Mouse (Mus musculus): ENCODE measurements around the gene Hspa1l. TPM values are rescaled to one million over a fixed set of nuclear protein-coding genes. Genes with fewer than 3 reads are reported as not detected.

Hspa1l gene
- polyA plus RNA-seq, 1 experiment from 2014 or later = 0.71 TPM

DNA sequence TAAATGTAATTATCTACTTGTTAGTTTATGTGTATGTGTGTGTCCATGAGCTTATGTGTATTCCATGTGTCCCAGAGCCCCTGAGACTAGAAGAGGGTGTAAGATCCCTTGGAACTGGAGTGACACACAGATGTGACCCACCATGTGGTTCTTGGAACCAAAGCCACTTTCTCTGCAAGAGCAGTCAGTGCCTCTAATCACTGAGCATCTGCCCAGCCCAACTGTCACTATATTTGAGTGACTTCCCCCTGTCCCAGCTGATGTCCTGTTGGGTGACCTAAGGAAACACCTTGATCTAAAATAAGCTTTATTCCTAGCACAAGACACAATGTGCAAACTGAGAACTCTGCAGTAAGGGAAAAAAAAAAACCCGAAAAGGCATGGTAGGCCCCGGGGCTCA is 55.8 kb downstream of the Hspa1l start:
- no peaks in the 10 kb centered on the region for H3K9me3 ChIP-seq (replicated peaks)
- no peak overlapping the region for H3K4me2 ChIP-seq (replicated peaks)
- no peak overlapping the region for H3K9ac ChIP-seq
- no peak overlapping the region for H3K27ac ChIP-seq (replicated peaks)
- H3K36me3 ChIP-seq = no peaks in the 10 kb centered on the region
- H3K4me1 ChIP-seq = peaks cover 52% of the 10 kb centered on the region
- no peaks in the 10 kb centered on the region for H3K27me3 ChIP-seq
- H3K4me3 ChIP-seq (replicated peaks) = no peak overlapping the region
- 61% methylated on average over 2 of the region's 2 CpGs for WGBS
- no peak for ATAC-seq (ENCODE audit: insufficient number of reproducible peaks, low FRiP score, low TSS enrichment, low read depth)

Other genes starting within 250 kb of the Hspa1l start
- gene C4b, start 228.8 kb upstream of the Hspa1l start, polyA plus RNA-seq (2015; fragmentation: Nextera tagmentation; extraction: Ambion mirVana) = 1.4 and 2.1 TPM in 2 replicates
- 0.12 TPM in 1 of 2 replicates, not detected in the other for gene Cyp21a1, start 168.1 kb upstream of the Hspa1l start, polyA plus RNA-seq (2015; fragmentation: Nextera tagmentation; extraction: Ambion mirVana)
- 30.4 and 33.8 TPM in 2 replicates for gene Stk19, start 135.8 kb upstream of the Hspa1l start, polyA plus RNA-seq (2015; fragmentation: Nextera tagmentation; extraction: Ambion mirVana)
- 66.2 and 70.7 TPM in 2 replicates for gene Dxo, start 135.7 kb upstream of the Hspa1l start, polyA plus RNA-seq (2015; fragmentation: Nextera tagmentation; extraction: Ambion mirVana)
- gene Skiv2l, start 122.5 kb upstream of the Hspa1l start, polyA plus RNA-seq (2015; fragmentation: Nextera tagmentation; extraction: Ambion mirVana) = 50.6 and 55.0 TPM in 2 replicates
- gene Nelfe, start 122.3 kb upstream of the Hspa1l start, polyA plus RNA-seq (2015; fragmentation: Nextera tagmentation; extraction: Ambion mirVana) = 97.7 and 114 TPM in 2 replicates
- 2.9 and 3.2 TPM in 2 replicates for gene Cfb, start 110.2 kb upstream of the Hspa1l start, polyA plus RNA-seq (2015; fragmentation: Nextera tagmentation; extraction: Ambion mirVana)
- gene Zbtb12, start 93.2 kb upstream of the Hspa1l start, polyA plus RNA-seq (2015; fragmentation: Nextera tagmentation; extraction: Ambion mirVana) = 3.2 and 4.2 TPM in 2 replicates
- not detected in 2 replicates for gene Gm20547, start 90.7 kb upstream of the Hspa1l start, polyA plus RNA-seq (2015; fragmentation: Nextera tagmentation; extraction: Ambion mirVana)
- gene C2, start 74.4 kb upstream of the Hspa1l start, polyA plus RNA-seq (2015; fragmentation: Nextera tagmentation; extraction: Ambion mirVana) = 6.7 and 7.3 TPM in 2 replicates
- gene Ehmt2, start 74.2 kb upstream of the Hspa1l start, polyA plus RNA-seq (2015; fragmentation: Nextera tagmentation; extraction: Ambion mirVana) = 86.8 and 92.7 TPM in 2 replicates
- gene Slc44a4, start 58.2 kb upstream of the Hspa1l start, polyA plus RNA-seq (2015; fragmentation: Nextera tagmentation; extraction: Ambion mirVana) = 0.49 and 0.69 TPM in 2 replicates
- 20.8 and 22.7 TPM in 2 replicates for gene Neu1, start 41.5 kb upstream of the Hspa1l start, polyA plus RNA-seq (2015; fragmentation: Nextera tagmentation; extraction: Ambion mirVana)
- gene Hspa1b, start 13.5 kb upstream of the Hspa1l start, polyA plus RNA-seq (2015; fragmentation: Nextera tagmentation; extraction: Ambion mirVana) = 2.2 and 3.4 TPM in 2 replicates
- gene Gm20481, start 2.8 kb upstream of the Hspa1l start, polyA plus RNA-seq (2015; fragmentation: Nextera tagmentation; extraction: Ambion mirVana) = not detected in 2 replicates
- gene Hspa1a, start 547 bp upstream of the Hspa1l start, polyA plus RNA-seq (2015; fragmentation: Nextera tagmentation; extraction: Ambion mirVana) = 19.5 and 19.7 TPM in 2 replicates
- 163 and 173 TPM in 2 replicates for gene Lsm2, start 9.2 kb downstream of the Hspa1l start, polyA plus RNA-seq (2015; fragmentation: Nextera tagmentation; extraction: Ambion mirVana)
- 108 and 114 TPM in 2 replicates for gene Vars, start 28.3 kb downstream of the Hspa1l start, polyA plus RNA-seq (2015; fragmentation: Nextera tagmentation; extraction: Ambion mirVana)
- 0.43 and 0.58 TPM in 2 replicates for gene Vwa7, start 43.9 kb downstream of the Hspa1l start, polyA plus RNA-seq (2015; fragmentation: Nextera tagmentation; extraction: Ambion mirVana)
- 21.5 and 23.4 TPM in 2 replicates for gene Sapcd1, start 55.3 kb downstream of the Hspa1l start, polyA plus RNA-seq (2015; fragmentation: Nextera tagmentation; extraction: Ambion mirVana)
- 3.6 and 5.4 TPM in 2 replicates for gene Msh5, start 74.0 kb downstream of the Hspa1l start, polyA plus RNA-seq (2015; fragmentation: Nextera tagmentation; extraction: Ambion mirVana)
- gene Clic1, start 77.3 kb downstream of the Hspa1l start, polyA plus RNA-seq (2015; fragmentation: Nextera tagmentation; extraction: Ambion mirVana) = 324 and 329 TPM in 2 replicates
- 319 and 347 TPM in 2 replicates for gene Ddah2, start 86.3 kb downstream of the Hspa1l start, polyA plus RNA-seq (2015; fragmentation: Nextera tagmentation; extraction: Ambion mirVana)
- gene Ly6g6c, start 92.7 kb downstream of the Hspa1l start, polyA plus RNA-seq (2015; fragmentation: Nextera tagmentation; extraction: Ambion mirVana) = 98.5 and 131 TPM in 2 replicates
- 1.1 and 1.4 TPM in 2 replicates for gene Mpig6b, start 93.5 kb downstream of the Hspa1l start, polyA plus RNA-seq (2015; fragmentation: Nextera tagmentation; extraction: Ambion mirVana)
- gene Ly6g6e, start 104.2 kb downstream of the Hspa1l start, polyA plus RNA-seq (2015; fragmentation: Nextera tagmentation; extraction: Ambion mirVana) = 31.4 and 33.0 TPM in 2 replicates
- gene Ly6g6d, start 105.4 kb downstream of the Hspa1l start, polyA plus RNA-seq (2015; fragmentation: Nextera tagmentation; extraction: Ambion mirVana) = 1.5 and 2.3 TPM in 2 replicates
- 0.20 and 0.28 TPM in 2 replicates for gene Ly6g6f, start 112.9 kb downstream of the Hspa1l start, polyA plus RNA-seq (2015; fragmentation: Nextera tagmentation; extraction: Ambion mirVana)
- gene Abhd16a, start 116.6 kb downstream of the Hspa1l start, polyA plus RNA-seq (2015; fragmentation: Nextera tagmentation; extraction: Ambion mirVana) = 102 and 105 TPM in 2 replicates
- gene Ly6g5c, start 135.6 kb downstream of the Hspa1l start, polyA plus RNA-seq (2015; fragmentation: Nextera tagmentation; extraction: Ambion mirVana) = not detected in 2 replicates
- gene Ly6g5b, start 142.7 kb downstream of the Hspa1l start, polyA plus RNA-seq (2015; fragmentation: Nextera tagmentation; extraction: Ambion mirVana) = 1.4 and 1.8 TPM in 2 replicates
- 19.5 and 20.1 TPM in 2 replicates for gene Gpank1, start 148.8 kb downstream of the Hspa1l start, polyA plus RNA-seq (2015; fragmentation: Nextera tagmentation; extraction: Ambion mirVana)
- gene Csnk2b, start 149.3 kb downstream of the Hspa1l start, polyA plus RNA-seq (2015; fragmentation: Nextera tagmentation; extraction: Ambion mirVana) = 278 and 279 TPM in 2 replicates
- 11.2 and 12.2 TPM in 2 replicates for gene D17H6S53E, start 153.7 kb downstream of the Hspa1l start, polyA plus RNA-seq (2015; fragmentation: Nextera tagmentation; extraction: Ambion mirVana)
- gene Apom, start 159.3 kb downstream of the Hspa1l start, polyA plus RNA-seq (2015; fragmentation: Nextera tagmentation; extraction: Ambion mirVana) = 0.17 TPM in 1 of 2 replicates, not detected in the other
- 57.8 TPM in 2 replicates for gene Bag6, start 162.5 kb downstream of the Hspa1l start, polyA plus RNA-seq (2015; fragmentation: Nextera tagmentation; extraction: Ambion mirVana)
- gene Prrc2a, start 192.2 kb downstream of the Hspa1l start, polyA plus RNA-seq (2015; fragmentation: Nextera tagmentation; extraction: Ambion mirVana) = 179 and 198 TPM in 2 replicates
- 15.5 and 17.5 TPM in 2 replicates for gene Aif1, start 203.4 kb downstream of the Hspa1l start, polyA plus RNA-seq (2015; fragmentation: Nextera tagmentation; extraction: Ambion mirVana)
- gene Lst1, start 215.7 kb downstream of the Hspa1l start, polyA plus RNA-seq (2015; fragmentation: Nextera tagmentation; extraction: Ambion mirVana) = 27.2 and 27.4 TPM in 2 replicates
- 2.3 and 2.9 TPM in 2 replicates for gene Ltb, start 221.7 kb downstream of the Hspa1l start, polyA plus RNA-seq (2015; fragmentation: Nextera tagmentation; extraction: Ambion mirVana)
- 0.47 and 0.76 TPM in 2 replicates for gene Tnf, start 229.3 kb downstream of the Hspa1l start, polyA plus RNA-seq (2015; fragmentation: Nextera tagmentation; extraction: Ambion mirVana)
- 0.27 and 0.32 TPM in 2 replicates for gene Lta, start 232.6 kb downstream of the Hspa1l start, polyA plus RNA-seq (2015; fragmentation: Nextera tagmentation; extraction: Ambion mirVana)
- 0.57 TPM in 1 of 2 replicates, not detected in the other for gene Gm16181, start 248.1 kb downstream of the Hspa1l start, polyA plus RNA-seq (2015; fragmentation: Nextera tagmentation; extraction: Ambion mirVana)